Mouse (Mus musculus) hematopoietic stem cell, adult 5-6 weeks (primary cell): ENCODE results near the gene Prss45. TPM values are rescaled to one million over a fixed set of nuclear protein-coding genes. Genes with fewer than 3 reads are reported as not detected.

ENCODE experiments used
- ATAC-seq, 2 experiments: fragments of 125-278 bp in 1 of 2; replicated peaks in 1 of 2; 2 replicates each; pipeline ENCODE4 v1.8.0; 2016 to 2017; ENCODE audit warnings: inconsistent platforms in 2 of 2, mild to moderate bottlenecking in 2 of 2, moderate number of reproducible peaks in 2 of 2, low read depth in 1 of 2, moderate TSS enrichment in 1 of 2; ENCODE audit not compliant: low FRiP score in 2 of 2, poor library complexity in 2 of 2, severe bottlenecking in 2 of 2, insufficient read depth in 1 of 2, low TSS enrichment in 1 of 2
- total RNA-seq: library from RNA; stranded (forward); fragments of 172-1452, 232-1000 nt; gene quantifications from 2 replicates; pipeline ENCODE4 v1.2.3, GENCODE M21; 2017

The Prss45 gene
- total RNA-seq, 1 experiment from 2014 or later: not detected

- no peak for ATAC-seq
Observed at GRCm38 (mm10) chr9:110881953-110882352, 47.6 kb downstream of the Prss45 start.

- ATAC-seq: no peak
Observed at GRCm38 (mm10) chr9:110887388-110888303, 53.3 kb downstream of the Prss45 start.

GRCm38 (mm10) chr9:110888935-110889334 is 54.5 kb downstream of the Prss45 start:
- ATAC-seq: no peak

GRCm38 (mm10) chr9:110890026-110890783 is 55.8 kb downstream of the Prss45 start:
- ATAC-seq: no peak

Other genes starting within 250 kb of the Prss45 start
- gene Nradd, start 210.1 kb upstream of the Prss45 start, total RNA-seq: 4.1 and 6.2 TPM in 2 replicates
- gene Nbeal2, start 180.4 kb upstream of the Prss45 start, total RNA-seq: 38.0 and 61.7 TPM in 2 replicates
- gene Ccdc12, start 178.1 kb upstream of the Prss45 start, total RNA-seq: 89.4 and 111 TPM in 2 replicates
- not detected in 2 replicates for gene Myl3, start 92.7 kb upstream of the Prss45 start, total RNA-seq
- 1.1 TPM in 1 of 2 replicates, not detected in the other for gene Pth1r, start 87.4 kb upstream of the Prss45 start, total RNA-seq
- gene Prss42, start 36.4 kb upstream of the Prss45 start, total RNA-seq: not detected in 2 replicates
- not detected in 2 replicates for gene Prss44, start 20.6 kb upstream of the Prss45 start, total RNA-seq
- not detected in 2 replicates for gene Prss43, start 7.9 kb upstream of the Prss45 start, total RNA-seq
- not detected in 2 replicates for gene Prss46, start 9.9 kb downstream of the Prss45 start, total RNA-seq
- gene Prss50, start 23.4 kb downstream of the Prss45 start, total RNA-seq: not detected in 2 replicates
- 1.5 and 4.9 TPM in 2 replicates for gene Als2cl, start 45.3 kb downstream of the Prss45 start, total RNA-seq
- 0.50 TPM in 1 of 2 replicates, not detected in the other for gene Tmie, start 45.5 kb downstream of the Prss45 start, total RNA-seq
- not detected in 2 replicates for gene Fam240a, start 82.3 kb downstream of the Prss45 start, total RNA-seq
- not detected in 2 replicates for gene Tdgf1, start 111.6 kb downstream of the Prss45 start, total RNA-seq
- 0.50 TPM in 1 of 2 replicates, not detected in the other for gene Lrrc2, start 117.0 kb downstream of the Prss45 start, total RNA-seq
- gene Rtp3, start 156.0 kb downstream of the Prss45 start, total RNA-seq: not detected in 2 replicates
- 273 and 662 TPM in 2 replicates for gene Ltf, start 184.7 kb downstream of the Prss45 start, total RNA-seq
- 24.9 and 25.1 TPM in 2 replicates for gene Ccrl2, start 222.9 kb downstream of the Prss45 start, total RNA-seq